Mouse (Mus musculus) urinary bladder, postnatal 25 days (tissue): Measurements from ENCODE around the gene Duox2.

Experiments used
- DNase-seq: peaks from one replicate; pipeline ENCODE4 v3.0.0; 2022; ENCODE audit warnings: low spot score

Gene Duox2

GRCm38 (mm10) chr2:122301921-122302573, 3.8 kb upstream of the Duox2 start:
- DNase-seq, result no peak

GRCm38 (mm10) chr2:122301081-122301920, 3.1 kb upstream of the Duox2 start:
- peak; percentile 32 for DNase-seq

- no peak for DNase-seq
These were observed 2.4 kb upstream of the Duox2 start for GRCm38 (mm10) chr2:122300656-122301020.

- no peak for DNase-seq
These were observed 1.8 kb upstream of the Duox2 start for GRCm38 (mm10) chr2:122299911-122300655.

- no peak for DNase-seq
These were observed 594 bp upstream of the Duox2 start, which contains the start of gene Duoxa2 for GRCm38 (mm10) chr2:122298596-122299490. Duoxa2 (plus strand) TSS chr2:122298900.

GRCm38 (mm10) chr2:122297271-122298095, 766 bp downstream of the Duox2 start:
- DNase-seq, result no peak

GRCm38 (mm10) chr2:122294916-122295315, 3.3 kb downstream of the Duox2 start:
- no peak for DNase-seq

GRCm38 (mm10) chr2:122286137-122286536, 12.1 kb downstream of the Duox2 start:
- DNase-seq, result no peak

GRCm38 (mm10) chr2:122284091-122284490, 14.2 kb downstream of the Duox2 start:
- no peak for DNase-seq

GRCm38 (mm10) chr2:122278769-122279168, 19.5 kb downstream of the Duox2 start:
- DNase-seq, result no peak

GRCm38 (mm10) chr2:122266407-122267193, 31.6 kb downstream of the Duox2 start:
- no peak for DNase-seq

GRCm38 (mm10) chr2:122264690-122265089, 33.6 kb downstream of the Duox2 start:
- DNase-seq, result no peak

- no peak for DNase-seq
These were observed 37.5 kb downstream of the Duox2 start for GRCm38 (mm10) chr2:122260729-122261128.

- no peak for DNase-seq
These were observed 42.3 kb downstream of the Duox2 start for GRCm38 (mm10) chr2:122255997-122256396.

GRCm38 (mm10) chr2:122247786-122248185, 50.5 kb downstream of the Duox2 start:
- no peak for DNase-seq

GRCm38 (mm10) chr2:122243671-122244131, 54.5 kb downstream of the Duox2 start:
- peak; percentile 62 for DNase-seq

- no peak for DNase-seq
These were observed 56.3 kb downstream of the Duox2 start for GRCm38 (mm10) chr2:122241935-122242334.

- DNase-seq, result no peak
These were observed 57.0 kb downstream of the Duox2 start for GRCm38 (mm10) chr2:122241226-122241625.

- no peak for DNase-seq
These were observed 57.5 kb downstream of the Duox2 start for GRCm38 (mm10) chr2:122240735-122241134.
